Mouse (Mus musculus) heart, embryonic 10.5 days (tissue): ENCODE data around the gene Gm45234. TPM values are rescaled to one million over a fixed set of nuclear protein-coding genes. Genes with fewer than 3 reads are reported as not detected.
A peak's percentile ranks its signal among the peaks of the same experiment; 100 is the strongest.
"Not testable (repeated sequence)": the region's sequence is repeated elsewhere in the genome, so short reads cannot be mapped to it uniquely, and the experiment has no call there.

ENCODE experiments used
- DNase-seq: peaks from one replicate; pipeline ENCODE4 v3.0.0-alpha.2; 2017; ENCODE audit warnings: low spot score
- H3K27ac ChIP-seq: fragments of 300-500 bp; sonication (generic); 2 replicates; pipeline ENCODE4 v1.5.1; 2016; ENCODE audit warnings: mild to moderate bottlenecking
- H3K27me3 ChIP-seq: fragments of 300-500 bp; sonication (generic); 2 replicates; pipeline ENCODE4 v1.6.1; 2016; ENCODE audit warnings: mild to moderate bottlenecking; ENCODE audit not compliant: poor library complexity, insufficient read depth, severe bottlenecking
- H3K36me3 ChIP-seq: fragments of 300-500 bp; sonication (generic); 2 replicates; pipeline ENCODE4 v1.6.1; 2016; ENCODE audit warnings: mild to moderate bottlenecking, moderate library complexity
- H3K4me1 ChIP-seq: fragments of 300-500 bp; sonication (generic); 2 replicates; pipeline ENCODE4 v1.6.1; 2016; ENCODE audit warnings: mild to moderate bottlenecking
- H3K4me3 ChIP-seq: fragments of 300-500 bp; sonication (generic); 2 replicates; pipeline ENCODE4 v1.5.1; 2016; ENCODE audit warnings: mild to moderate bottlenecking, moderate library complexity
- H3K9me3 ChIP-seq: fragments of 300-500 bp; sonication (generic); 2 replicates; pipeline ENCODE4 v1.6.1; 2016; ENCODE audit warnings: mild to moderate bottlenecking, moderate library complexity
- WGBS: fragments of 180-500 bp; shearing (Covaris S2); methylation state at CpG from one replicate; pipeline ENCODE4 v1.1.7; 2016; 5-methylcytosine and 5-hydroxymethylcytosine counted together
- polyA plus RNA-seq: library from polyadenylated mRNA; unstranded; fragments of >200 nt; fragmentation: Nextera tagmentation; extraction: Ambion mirVana; gene quantifications from 2 replicates; pipeline ENCODE4 v1.2.1, GENCODE M21; 2016

The Gm45234 gene
- polyA plus RNA-seq, result not detected in 2 replicates

- peak within 1 kb of the TSS; percentile 92 for H3K4me3 ChIP-seq
- DNase-seq, result peak; percentile 83
- H3K27me3 ChIP-seq, result 0 out of 2 replicates have a peak, but pooled peaks cover 2% of the 10 kb centered on the region
- no peaks in the 10 kb centered on the region for H3K36me3 ChIP-seq
- WGBS, result 1% methylated on average over 93 of the region's 100 CpGs
- H3K27ac ChIP-seq, result peak within 1 kb of the TSS; percentile 98
- peaks cover 50% of the 10 kb centered on the region for H3K4me1 ChIP-seq
- no peaks in the 10 kb centered on the region for H3K9me3 ChIP-seq
Observed at GRCm38 (mm10) chr6:124755831-124756595, at the start of gene Gm45234, which contains the start of gene Atn1. Gene Gm45234 (minus strand): TSS chr6:124756021. Gene Atn1 (minus strand): TSS chr6:124756524.

GRCm38 (mm10) chr6:124804341-124804740 lies 48.5 kb upstream of the Gm45234 start:
- DNase-seq, result no peak
- 88% methylated on average over 3 of the region's 3 CpGs for WGBS
- no peaks in the 10 kb centered on the region for H3K9me3 ChIP-seq
- no peaks in the 10 kb centered on the region for H3K27me3 ChIP-seq
- no peaks in the 10 kb centered on the region for H3K36me3 ChIP-seq
- no peak overlapping the region for H3K27ac ChIP-seq
- no peak overlapping the region for H3K4me3 ChIP-seq
- peaks cover 26% of the 10 kb centered on the region for H3K4me1 ChIP-seq

DNA sequence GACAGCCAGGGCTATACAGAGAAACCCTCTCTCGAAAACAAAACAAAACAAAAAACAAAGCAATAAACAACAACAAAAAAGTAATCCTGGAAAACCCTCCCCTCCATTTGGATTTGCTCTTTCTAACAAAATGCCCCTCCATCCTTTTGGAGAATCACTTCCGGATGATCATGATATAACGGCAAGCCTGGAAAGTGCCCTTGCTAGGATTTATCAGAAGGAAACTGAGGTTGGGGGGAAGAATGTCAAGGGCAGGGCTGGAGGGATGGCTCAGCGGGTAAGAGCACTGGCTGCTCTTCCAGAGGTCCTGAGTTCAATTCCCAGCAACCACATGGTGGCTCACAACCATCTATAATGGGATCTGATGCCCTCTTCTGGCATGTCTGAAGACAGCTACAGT lies 47.9 kb upstream of the Gm45234 start:
- not testable (repeated sequence) for H3K4me3 ChIP-seq, H3K9me3 ChIP-seq, H3K27me3 ChIP-seq, DNase-seq, H3K36me3 ChIP-seq, H3K27ac ChIP-seq
- 90% methylated on average over 4 of the region's 4 CpGs for WGBS
- H3K4me1 ChIP-seq, result peaks cover 21% of the 10 kb centered on the region

GRCm38 (mm10) chr6:124803061-124803460 lies 47.2 kb upstream of the Gm45234 start:
- no peak overlapping the region for H3K27ac ChIP-seq
- H3K36me3 ChIP-seq, result no peaks in the 10 kb centered on the region
- DNase-seq, result no peak
- no peaks in the 10 kb centered on the region for H3K9me3 ChIP-seq
- H3K4me1 ChIP-seq, result peaks cover 15% of the 10 kb centered on the region
- H3K27me3 ChIP-seq, result no peaks in the 10 kb centered on the region
- no peak overlapping the region for H3K4me3 ChIP-seq
- WGBS, result 73% methylated on average over 3 of the region's 3 CpGs

- not testable (repeated sequence) for H3K4me1 ChIP-seq, DNase-seq, H3K9me3 ChIP-seq, H3K27me3 ChIP-seq, H3K36me3 ChIP-seq
- 9% methylated on average over 7 of the region's 9 CpGs for WGBS
- peak overlapping the region; percentile 62 for H3K27ac ChIP-seq
- H3K4me3 ChIP-seq, result peak overlapping the region; percentile 45
Observed at GRCm38 (mm10) chr6:124802400-124802799, 46.6 kb upstream of the Gm45234 start.

DNA sequence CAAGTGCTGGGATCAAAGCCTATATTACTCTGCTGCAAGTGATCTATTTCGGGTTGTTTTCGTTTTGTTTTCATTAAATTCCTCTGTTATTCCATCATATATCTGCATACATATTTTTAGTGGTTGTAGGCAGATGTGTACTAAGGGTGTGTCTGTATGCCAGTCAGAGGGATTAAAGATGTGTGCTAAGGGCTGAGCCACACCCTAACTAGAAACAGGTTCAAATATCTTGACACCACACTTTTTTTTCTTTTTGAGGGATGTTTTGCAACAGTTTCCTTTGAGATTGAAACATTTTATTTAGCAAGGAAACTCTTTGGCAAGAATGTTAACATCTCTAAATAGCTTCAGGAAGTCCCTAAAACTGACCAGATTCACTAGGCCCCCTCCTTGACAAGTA lies 40.4 kb upstream of the Gm45234 start:
- H3K27ac ChIP-seq, result no peak overlapping the region
- no peaks in the 10 kb centered on the region for H3K27me3 ChIP-seq
- H3K9me3 ChIP-seq, result no peaks in the 10 kb centered on the region
- no peak overlapping the region for H3K4me3 ChIP-seq
- DNase-seq, result no peak
- H3K4me1 ChIP-seq, result no peaks in the 10 kb centered on the region
- WGBS, result 79% methylated on average over 2 of the region's 2 CpGs
- H3K36me3 ChIP-seq, result no peaks in the 10 kb centered on the region

DNA sequence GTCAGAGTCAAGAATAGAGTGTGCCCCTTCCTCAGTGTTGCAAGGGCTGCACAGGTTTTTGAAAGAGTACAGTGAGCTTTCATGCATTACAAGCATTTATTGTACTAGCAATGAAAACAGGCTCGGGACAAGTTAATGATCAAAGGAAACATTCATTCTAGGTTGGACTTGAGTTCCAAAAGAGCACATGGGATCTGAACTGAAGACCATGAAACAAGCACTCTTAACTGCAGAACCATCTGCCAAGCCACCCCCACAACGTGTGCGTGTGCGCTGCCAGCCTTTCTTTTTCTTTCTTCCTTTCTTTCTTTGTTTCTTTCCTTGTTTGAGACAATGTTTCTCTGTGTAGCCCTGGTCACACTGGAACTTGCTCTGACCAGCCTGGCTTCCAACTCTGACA lies 40.0 kb upstream of the Gm45234 start:
- Histone ChIP-seq H3K9me3 (no peaks in the 10 kb centered on the region), H3K27ac (no peak overlapping the region), H3K27me3 (no peaks in the 10 kb centered on the region), H3K4me1 (no peaks in the 10 kb centered on the region), H3K4me3 (no peak overlapping the region), H3K36me3 (no peaks in the 10 kb centered on the region)
- DNase-seq, result no peak
- 84% methylated on average over 4 of the region's 4 CpGs for WGBS

GRCm38 (mm10) chr6:124791911-124792310 lies 36.1 kb upstream of the Gm45234 start:
- H3K36me3 ChIP-seq, result no peaks in the 10 kb centered on the region
- no peak overlapping the region for H3K4me3 ChIP-seq
- no peaks in the 10 kb centered on the region for H3K4me1 ChIP-seq
- no peak for DNase-seq
- no peaks in the 10 kb centered on the region for H3K9me3 ChIP-seq
- H3K27me3 ChIP-seq, result no peaks in the 10 kb centered on the region
- WGBS, result 80% methylated on average over 3 of the region's 3 CpGs
- no peak overlapping the region for H3K27ac ChIP-seq

- Histone ChIP-seq H3K27ac (no peak overlapping the region), H3K4me3 (no peak overlapping the region), H3K27me3 (no peaks in the 10 kb centered on the region), H3K4me1 (no peaks in the 10 kb centered on the region), H3K9me3 (no peaks in the 10 kb centered on the region), H3K36me3 (no peaks in the 10 kb centered on the region)
- no peak for DNase-seq
- WGBS, result 67% methylated on average over 4 of the region's 4 CpGs
Observed at GRCm38 (mm10) chr6:124790121-124790520, 34.3 kb upstream of the Gm45234 start.

GRCm38 (mm10) chr6:124789519-124789918 lies 33.7 kb upstream of the Gm45234 start:
- H3K27ac ChIP-seq, result no peak overlapping the region
- H3K36me3 ChIP-seq, result no peaks in the 10 kb centered on the region
- H3K27me3 ChIP-seq, result no peaks in the 10 kb centered on the region
- no peak for DNase-seq
- 81% methylated on average over 4 of the region's 4 CpGs for WGBS
- H3K4me1 ChIP-seq, result no peaks in the 10 kb centered on the region
- no peak overlapping the region for H3K4me3 ChIP-seq
- H3K9me3 ChIP-seq, result no peaks in the 10 kb centered on the region

DNA sequence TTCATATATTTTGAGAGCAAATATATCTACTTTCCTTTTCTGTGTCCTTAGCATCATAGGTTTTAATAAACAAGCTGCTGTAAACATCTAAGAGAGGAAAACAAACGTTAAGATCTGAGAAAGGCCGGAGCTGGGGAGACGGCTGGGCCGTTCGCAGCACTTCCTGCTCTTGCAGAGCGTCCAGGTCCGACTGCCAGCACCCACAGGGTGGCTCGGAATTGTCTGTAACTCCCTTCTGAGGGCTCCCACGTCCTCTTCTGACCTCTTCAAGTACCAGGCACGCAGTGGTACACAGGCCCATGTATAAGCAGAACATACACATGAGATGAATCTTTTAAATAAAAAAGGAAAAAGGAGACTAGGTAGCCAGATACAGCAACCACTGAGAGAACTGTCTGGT lies 31.9 kb upstream of the Gm45234 start:
- Histone ChIP-seq H3K36me3 (no peaks in the 10 kb centered on the region), H3K9me3 (no peaks in the 10 kb centered on the region), H3K4me3 (no peak overlapping the region), H3K4me1 (peaks cover under 1% of the 10 kb centered on the region; the same call in 1 of the 2 replicates), H3K27me3 (no peaks in the 10 kb centered on the region), H3K27ac (no peak overlapping the region)
- WGBS, result 77% methylated on average over 10 of the region's 10 CpGs
- DNase-seq, result no peak

GRCm38 (mm10) chr6:124786756-124787420 lies 31.1 kb upstream of the Gm45234 start:
- no peak for DNase-seq
- Histone ChIP-seq H3K36me3 (no peaks in the 10 kb centered on the region), H3K27me3 (no peaks in the 10 kb centered on the region), H3K4me3 (no peak overlapping the region), H3K9me3 (no peaks in the 10 kb centered on the region), H3K27ac (no peak overlapping the region), H3K4me1 (peaks cover 6% of the 10 kb centered on the region; the same call in 1 of the 2 replicates)
- WGBS, result 58% methylated on average over 8 of the region's 8 CpGs

GRCm38 (mm10) chr6:124782436-124782835 lies 26.6 kb upstream of the Gm45234 start:
- DNase-seq, result no peak
- Histone ChIP-seq H3K27ac (peak overlapping the region; percentile 63; the same call in 1 of the 2 replicates), H3K4me3 (peak overlapping the region; percentile 32), H3K4me1 (peaks cover 23% of the 10 kb centered on the region), H3K9me3 (no peaks in the 10 kb centered on the region), H3K27me3 (peaks cover 33% of the 10 kb centered on the region), H3K36me3 (no peaks in the 10 kb centered on the region)
- 23% methylated on average over 6 of the region's 6 CpGs for WGBS
